Mouse (Mus musculus): ENCODE measurements around the gene Ccdc92b. TPM values are rescaled to one million over a fixed set of nuclear protein-coding genes. Genes with fewer than 3 reads are reported as not detected.

The Ccdc92b gene
- total RNA-seq (2014; fragmentation: Nextera tagmentation) (0.19 TPM in 1 of 2 replicates, not detected in the other), total RNA-seq (2017) (0.05 TPM in 1 of 2 replicates, not detected in the other), polyA plus RNA-seq (2012) (not detected in 2 replicates)

- Histone ChIP-seq H3K4me3 (ENCODE audit: low read depth, low read length) (no peak within 1 kb of the TSS), H3K36me3 (replicated peaks) (no peaks in the 10 kb centered on the region), H3K9me3 (replicated peaks) (0 out of 2 replicates have a peak, but pooled peaks cover 3% of the 10 kb centered on the region), H3K4me1 (ENCODE audit: insufficient read depth, low read depth, low read length) (peaks cover 39% of the 10 kb centered on the region), H3K27me3 (ENCODE audit: insufficient read depth, low read length) (peaks cover 39% of the 10 kb centered on the region)
- DNase-seq (ENCODE audit: low spot score) (peak; percentile 83), ATAC-seq (ENCODE audit: extremely low read depth, insufficient number of reproducible peaks, low FRiP score, poor library complexity, severe bottlenecking) (no peak)
- TF ChIP-seq GATA2 (IDR thresholded peaks at IDR 0.05; ENCODE audit: borderline replicate concordance, low read depth, low read length) (no peak), GATA1 (IDR thresholded peaks at IDR 0.05; ENCODE audit: borderline replicate concordance, low read length) (no peak), CTCF (IDR thresholded peaks at IDR 0.05; ENCODE audit: low read depth, low read length) (no peak), POLR2AphosphoS5 (IDR thresholded peaks at IDR 0.05; ENCODE audit: insufficient replicate concordance, low read depth, low read length) (no peak), TAL1 (conservative IDR thresholded peaks at IDR 0.05; ENCODE audit: low read depth, low read length) (no peak)
Observed at GRCm38 (mm10) chr11:74619201-74619955, at the start of gene Ccdc92b. Gene Ccdc92b, plus strand, starts transcription at chr11:74619605.

GRCm38 (mm10) chr11:74569735-74570134 is 49.7 kb upstream of the Ccdc92b start:
- H3K4me1 ChIP-seq (ENCODE audit: insufficient read depth, low read depth, low read length) = peaks cover 74% of the 10 kb centered on the region

GRCm38 (mm10) chr11:74572459-74573061 is 46.8 kb upstream of the Ccdc92b start:
- peak overlapping the region; percentile 68 for H3K4me3 ChIP-seq (ENCODE audit: low read depth, low read length)
- H3K27me3 ChIP-seq (ENCODE audit: insufficient read depth, low read length) = no peaks in the 10 kb centered on the region
- TF ChIP-seq GATA1 (IDR thresholded peaks at IDR 0.05; ENCODE audit: borderline replicate concordance, low read length) = no peak
- TF ChIP-seq TAL1 (conservative IDR thresholded peaks at IDR 0.05; ENCODE audit: low read depth, low read length) = no peak
- TF ChIP-seq POLR2AphosphoS5 (IDR thresholded peaks at IDR 0.05; ENCODE audit: insufficient replicate concordance, low read depth, low read length) = no peak
- no peak for TF ChIP-seq GATA2 (IDR thresholded peaks at IDR 0.05; ENCODE audit: borderline replicate concordance, low read depth, low read length)
- TF ChIP-seq CTCF (IDR thresholded peaks at IDR 0.05; ENCODE audit: low read depth, low read length) = no peak
- peak; percentile 77 for DNase-seq (ENCODE audit: low spot score)
- ATAC-seq (ENCODE audit: extremely low read depth, insufficient number of reproducible peaks, low FRiP score, poor library complexity, severe bottlenecking) = peak; percentile 70
- peaks cover 89% of the 10 kb centered on the region for H3K4me1 ChIP-seq (ENCODE audit: insufficient read depth, low read depth, low read length)
- peaks cover 22% of the 10 kb centered on the region for H3K36me3 ChIP-seq (replicated peaks)
- no peaks in the 10 kb centered on the region for H3K9me3 ChIP-seq (replicated peaks)

More at GRCm38 (mm10) chr11:74569735-74570134, 49.7 kb upstream of the Ccdc92b start:
- no peaks in the 10 kb centered on the region for H3K27me3 ChIP-seq (ENCODE audit: insufficient read depth, low read length)
- no peak for TF ChIP-seq CTCF (IDR thresholded peaks at IDR 0.05; ENCODE audit: low read depth, low read length)
- no peak for TF ChIP-seq TAL1 (conservative IDR thresholded peaks at IDR 0.05; ENCODE audit: low read depth, low read length)
- TF ChIP-seq GATA1 (IDR thresholded peaks at IDR 0.05; ENCODE audit: borderline replicate concordance, low read length) = no peak
- no peak for TF ChIP-seq GATA2 (IDR thresholded peaks at IDR 0.05; ENCODE audit: borderline replicate concordance, low read depth, low read length)
- no peak for TF ChIP-seq POLR2AphosphoS5 (IDR thresholded peaks at IDR 0.05; ENCODE audit: insufficient replicate concordance, low read depth, low read length)
- no peak overlapping the region for H3K4me3 ChIP-seq (ENCODE audit: low read depth, low read length)
- no peaks in the 10 kb centered on the region for H3K9me3 ChIP-seq (replicated peaks)
- DNase-seq (ENCODE audit: low spot score) = no peak
- no peak for ATAC-seq (ENCODE audit: extremely low read depth, insufficient number of reproducible peaks, low FRiP score, poor library complexity, severe bottlenecking)
- H3K36me3 ChIP-seq (replicated peaks) = peaks cover 45% of the 10 kb centered on the region

GRCm38 (mm10) chr11:74574768-74575434 is 44.5 kb upstream of the Ccdc92b start:
- ATAC-seq (ENCODE audit: extremely low read depth, insufficient number of reproducible peaks, low FRiP score, poor library complexity, severe bottlenecking) (no peak), DNase-seq (ENCODE audit: low spot score) (no peak)
- no peak overlapping the region; the same call in 1 of the 2 replicates for H3K4me3 ChIP-seq (ENCODE audit: low read depth, low read length)
- peaks cover 80% of the 10 kb centered on the region for H3K4me1 ChIP-seq (ENCODE audit: insufficient read depth, low read depth, low read length)
- no peaks in the 10 kb centered on the region for H3K27me3 ChIP-seq (ENCODE audit: insufficient read depth, low read length)
- TF ChIP-seq TAL1 (conservative IDR thresholded peaks at IDR 0.05; ENCODE audit: low read depth, low read length) = peak; percentile 79
- TF ChIP-seq GATA2 (IDR thresholded peaks at IDR 0.05; ENCODE audit: borderline replicate concordance, low read depth, low read length) = no peak
- no peak for TF ChIP-seq GATA1 (IDR thresholded peaks at IDR 0.05; ENCODE audit: borderline replicate concordance, low read length)
- TF ChIP-seq CTCF (IDR thresholded peaks at IDR 0.05; ENCODE audit: low read depth, low read length) = no peak
- peaks cover 3% of the 10 kb centered on the region for H3K36me3 ChIP-seq (replicated peaks)
- no peaks in the 10 kb centered on the region for H3K9me3 ChIP-seq (replicated peaks)

GRCm38 (mm10) chr11:74575940-74576339 is 43.5 kb upstream of the Ccdc92b start:
- H3K4me3 ChIP-seq (ENCODE audit: low read depth, low read length) = peak overlapping the region; percentile 54; the same call in 1 of the 2 replicates
- H3K9me3 ChIP-seq (replicated peaks) = 0 out of 2 replicates have a peak, but pooled peaks cover 2% of the 10 kb centered on the region
- ATAC-seq (ENCODE audit: extremely low read depth, insufficient number of reproducible peaks, low FRiP score, poor library complexity, severe bottlenecking) (peak; percentile 28; the same call in 1 of the 2 replicates), DNase-seq (ENCODE audit: low spot score) (peak; percentile 73)
- no peaks in the 10 kb centered on the region for H3K36me3 ChIP-seq (replicated peaks)
- H3K4me1 ChIP-seq (ENCODE audit: insufficient read depth, low read depth, low read length) = peaks cover 76% of the 10 kb centered on the region
- TF ChIP-seq TAL1 (conservative IDR thresholded peaks at IDR 0.05; ENCODE audit: low read depth, low read length) (no peak), POLR2AphosphoS5 (IDR thresholded peaks at IDR 0.05; ENCODE audit: insufficient replicate concordance, low read depth, low read length) (no peak), GATA2 (IDR thresholded peaks at IDR 0.05; ENCODE audit: borderline replicate concordance, low read depth, low read length) (no peak), GATA1 (IDR thresholded peaks at IDR 0.05; ENCODE audit: borderline replicate concordance, low read length) (no peak), CTCF (IDR thresholded peaks at IDR 0.05; ENCODE audit: low read depth, low read length) (no peak)
- no peaks in the 10 kb centered on the region for H3K27me3 ChIP-seq (ENCODE audit: insufficient read depth, low read length)

Data from G1E (cell line).